Mouse (Mus musculus) left cerebral cortex, postnatal 4 days (tissue): ENCODE results near the gene Snx10. TPM values are rescaled to one million over a fixed set of nuclear protein-coding genes. Genes with fewer than 3 reads are reported as not detected.
A peak's percentile ranks its signal among the peaks of the same experiment; 100 is the strongest.

Experiments
- DNase-seq: peaks from one replicate; pipeline ENCODE4 v3.0.0-alpha.2; 2022
- intact Hi-C: fragments of 180-260 bp; cut with DNase I; formaldehyde crosslinking; loops from one replicate; pipeline ENCODE4 v1.15.1; 2025
- total RNA-seq, 2 experiments: library from RNA; stranded (reverse); gene quantifications; 2 replicates each; pipeline ENCODE4 v1.2.3; 2021

Gene Snx10
- total RNA-seq, 2 experiments from 2014 or later = 89.6 to 97.9 TPM

DNA sequence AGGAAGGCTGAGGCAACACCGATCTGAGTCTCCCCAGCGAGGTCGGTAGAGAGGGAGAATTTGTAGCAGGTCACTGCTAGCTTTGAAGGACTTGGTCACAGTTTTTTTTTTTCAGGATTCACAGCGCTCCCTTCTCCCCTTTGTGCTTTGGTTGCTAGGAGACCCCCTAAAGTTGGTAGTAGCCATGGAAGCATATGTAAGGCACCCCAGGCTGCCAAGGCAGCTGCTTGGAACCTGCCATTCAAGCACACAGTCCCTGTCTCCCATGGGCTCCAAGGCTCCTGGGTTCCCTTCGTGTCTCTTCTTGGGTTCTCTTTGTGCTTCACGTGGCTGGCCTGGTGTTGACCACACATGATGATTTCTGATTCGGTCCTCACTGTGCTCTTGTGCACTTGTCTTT lies 5.8 kb downstream of the Snx10 start:
- intact Hi-C loops = no loop called here

DNA sequence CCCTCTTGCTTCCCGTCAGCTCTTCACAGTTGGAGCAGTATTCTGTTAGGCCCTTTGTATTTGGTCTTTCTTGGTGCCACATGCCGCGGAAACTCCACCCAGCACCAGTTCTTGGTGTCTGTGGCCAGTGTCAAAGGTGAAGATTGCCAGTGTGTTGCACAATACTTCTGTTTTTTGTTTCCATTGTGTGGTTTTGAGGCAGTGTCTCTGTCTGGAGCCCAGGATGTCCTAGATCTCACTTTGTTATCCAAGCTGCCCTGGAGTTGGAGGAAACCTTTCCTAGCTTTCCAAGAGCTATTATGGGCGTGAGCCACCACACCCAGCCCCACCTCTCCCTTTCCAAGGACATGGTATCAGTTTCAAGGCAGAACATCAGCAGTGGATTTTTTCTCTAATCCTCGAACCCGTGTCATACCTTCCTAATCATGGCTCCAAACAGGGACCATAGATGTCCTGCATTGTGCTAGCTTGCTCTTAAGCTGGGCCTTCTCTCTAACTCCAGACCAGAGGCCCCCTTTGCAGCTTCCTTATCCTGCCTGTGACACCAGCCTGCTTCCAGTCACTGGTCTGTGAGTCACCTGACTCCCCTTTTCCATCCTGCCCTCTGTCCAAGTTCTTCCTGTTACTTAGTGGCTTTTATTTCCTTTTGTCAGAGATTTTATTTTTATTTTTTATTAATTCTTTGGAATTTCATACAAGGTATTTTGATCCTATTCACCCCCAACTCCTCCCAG lies 9.9 kb downstream of the Snx10 start:
- DNase-seq = no peak

More for the DNA sequence above, 5.8 kb downstream of the Snx10 start:
- peak; percentile 16 for DNase-seq

DNA sequence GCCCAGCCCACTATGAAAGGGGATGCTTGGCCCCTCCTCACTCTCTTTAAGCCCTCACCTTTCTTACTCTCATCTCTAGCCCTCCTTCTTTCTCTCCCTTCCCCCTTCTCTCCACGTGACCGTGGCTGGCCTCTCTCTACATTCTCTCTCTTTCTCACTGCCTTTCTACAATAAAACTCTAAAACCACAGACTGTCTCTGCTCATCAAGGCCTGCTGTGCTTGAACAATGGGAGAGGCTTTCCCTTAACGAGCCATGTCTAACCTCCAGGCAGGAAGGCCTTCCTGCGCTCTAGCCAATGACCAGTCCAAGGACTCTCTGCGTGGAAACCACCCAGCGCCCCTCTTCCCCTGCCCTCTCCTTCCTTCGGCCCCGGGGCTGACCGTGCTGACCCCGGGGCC lies 11.9 kb downstream of the Snx10 start:
- intact Hi-C loops = no loop called here
- DNase-seq = no peak

More for the DNA sequence above, 9.9 kb downstream of the Snx10 start:
- intact Hi-C loops = no loop called here

- DNase-seq = no peak
- intact Hi-C loops = no loop called here
These were observed 16.8 kb downstream of the Snx10 start for GRCm38 (mm10) chr6:51540525-51540924.

DNA sequence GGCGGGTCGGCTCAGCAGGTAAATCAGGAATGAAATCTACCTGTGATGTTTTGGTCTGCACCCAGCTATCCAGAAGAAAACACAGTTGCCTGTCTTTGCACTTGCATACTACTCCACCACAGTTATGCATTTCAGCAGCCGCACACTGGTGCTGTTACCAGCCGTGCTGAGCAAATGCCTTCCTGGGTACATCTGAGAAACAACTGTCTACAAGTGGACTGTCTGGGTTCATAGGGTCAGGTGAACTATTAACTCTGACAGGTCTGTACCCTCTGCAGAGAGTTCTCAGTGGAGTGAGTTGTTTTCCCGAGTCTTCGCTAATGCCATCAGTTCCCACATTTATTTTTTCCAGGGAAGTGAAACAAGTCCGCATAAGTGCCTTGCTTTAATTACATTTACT lies 17.7 kb downstream of the Snx10 start:
- intact Hi-C loops = no loop called here
- DNase-seq = no peak

GRCm38 (mm10) chr6:51542147-51542546 lies 18.4 kb downstream of the Snx10 start:
- intact Hi-C loops = no loop called here
- no peak for DNase-seq

- intact Hi-C loops = no loop called here
- no peak for DNase-seq
These were observed 20.0 kb downstream of the Snx10 start for GRCm38 (mm10) chr6:51543639-51544117.

DNA sequence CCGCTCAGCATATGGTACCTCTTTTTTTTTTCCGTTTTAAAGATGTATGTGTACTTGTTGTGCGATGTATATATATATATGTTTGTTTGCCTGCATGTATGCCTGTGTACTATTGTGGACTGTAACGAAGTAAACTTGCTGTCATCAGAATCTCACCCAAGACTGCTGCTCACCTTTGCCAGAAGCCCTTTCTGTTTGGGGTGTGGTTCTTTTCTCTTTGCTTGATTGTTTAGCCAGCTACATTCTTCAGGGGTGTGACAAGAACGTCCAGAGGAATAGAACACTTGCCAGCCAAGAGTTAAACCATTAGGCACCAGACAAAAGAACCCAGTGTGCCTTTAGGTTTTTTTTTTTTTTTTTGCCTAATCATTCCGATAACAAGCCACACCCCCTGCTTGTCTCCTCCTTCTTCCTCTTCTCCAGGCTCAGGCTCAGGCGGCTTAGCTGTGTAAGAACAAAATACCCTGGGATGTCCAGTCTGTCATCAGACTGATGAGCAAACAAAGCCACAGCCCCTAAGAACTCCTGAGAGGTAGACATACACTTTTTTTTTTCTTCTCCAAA lies 20.5 kb downstream of the Snx10 start:
- intact Hi-C loops = no loop called here
- DNase-seq = no peak

- no peak for DNase-seq
- intact Hi-C loops = no loop called here
These were observed 21.6 kb downstream of the Snx10 start for GRCm38 (mm10) chr6:51545219-51545859.

DNA sequence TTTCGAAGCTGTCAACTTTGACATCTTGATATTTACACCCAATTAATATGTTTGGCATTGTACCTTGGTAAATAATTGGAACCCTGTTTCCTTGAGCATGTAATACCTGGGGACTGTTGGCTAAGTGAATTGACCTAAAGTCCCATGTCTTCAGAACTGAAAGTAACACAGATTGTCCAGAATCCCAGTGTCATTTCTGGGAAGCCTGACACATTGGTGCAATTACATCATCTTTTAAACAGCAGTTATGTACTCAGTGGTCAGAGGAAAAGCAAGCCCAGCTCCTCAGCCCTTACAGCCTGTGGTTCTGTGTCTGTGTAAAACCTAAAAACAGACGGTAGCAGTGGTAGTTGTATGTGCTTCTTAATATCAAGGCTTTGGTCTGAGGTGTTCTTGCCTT lies 22.4 kb downstream of the Snx10 start:
- DNase-seq = no peak
- intact Hi-C loops = no loop called here

GRCm38 (mm10) chr6:51548757-51549156 lies 25.1 kb downstream of the Snx10 start:
- no peak for DNase-seq
- intact Hi-C loops = no loop called here

DNA sequence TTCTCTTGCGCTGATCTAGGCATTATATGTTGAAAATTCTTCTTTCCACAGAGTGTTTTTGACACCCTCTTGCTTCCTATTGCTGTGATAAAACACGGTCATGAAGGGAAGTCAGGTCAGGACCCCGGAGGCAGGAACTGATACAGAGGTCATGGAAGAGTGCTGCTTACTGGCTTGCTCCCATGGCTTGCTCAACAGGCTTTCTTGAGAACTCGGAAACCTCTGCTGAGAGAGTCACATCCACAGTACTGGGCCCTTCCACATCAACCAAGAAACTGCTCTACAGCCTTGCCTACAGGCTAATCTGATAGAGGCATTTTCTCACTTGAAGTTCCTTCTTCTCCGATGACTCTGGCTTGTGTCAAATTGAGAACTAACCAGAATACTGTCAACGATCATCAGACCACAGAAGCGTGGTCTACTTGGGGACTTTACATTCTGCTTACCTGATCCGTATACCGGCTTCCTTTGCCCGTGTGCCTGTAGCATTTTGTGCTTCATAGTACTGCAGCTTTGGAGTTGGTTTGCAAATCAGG lies 27.6 kb downstream of the Snx10 start:
- DNase-seq = no peak
- intact Hi-C loops = no loop called here

- DNase-seq = no peak
- intact Hi-C loops = no loop called here
These were observed 32.9 kb downstream of the Snx10 start for GRCm38 (mm10) chr6:51556562-51556961.

GRCm38 (mm10) chr6:51558311-51558710 lies 34.6 kb downstream of the Snx10 start:
- intact Hi-C loops = no loop called here
- no peak for DNase-seq

GRCm38 (mm10) chr6:51566771-51567680 lies 43.3 kb downstream of the Snx10 start:
- DNase-seq = peak; percentile 35
- intact Hi-C loops = no loop called here

GRCm38 (mm10) chr6:51569086-51569485 lies 45.4 kb downstream of the Snx10 start:
- DNase-seq = no peak
- intact Hi-C loops = no loop called here

GRCm38 (mm10) chr6:51573136-51573535 lies 49.4 kb downstream of the Snx10 start:
- intact Hi-C loops = no loop called here
- DNase-seq = no peak

- intact Hi-C loops = no loop called here
- no peak for DNase-seq
These were observed 50.4 kb downstream of the Snx10 start for GRCm38 (mm10) chr6:51574132-51574531.

- no peak for DNase-seq
- intact Hi-C loops = loop anchor here (5.0 kb wide), 2 partner anchors 106 to 196 kb away; partner anchors contain the start of gene Cbx3
These were observed 54.7 kb downstream of the Snx10 start for GRCm38 (mm10) chr6:51578415-51578814.

DNA sequence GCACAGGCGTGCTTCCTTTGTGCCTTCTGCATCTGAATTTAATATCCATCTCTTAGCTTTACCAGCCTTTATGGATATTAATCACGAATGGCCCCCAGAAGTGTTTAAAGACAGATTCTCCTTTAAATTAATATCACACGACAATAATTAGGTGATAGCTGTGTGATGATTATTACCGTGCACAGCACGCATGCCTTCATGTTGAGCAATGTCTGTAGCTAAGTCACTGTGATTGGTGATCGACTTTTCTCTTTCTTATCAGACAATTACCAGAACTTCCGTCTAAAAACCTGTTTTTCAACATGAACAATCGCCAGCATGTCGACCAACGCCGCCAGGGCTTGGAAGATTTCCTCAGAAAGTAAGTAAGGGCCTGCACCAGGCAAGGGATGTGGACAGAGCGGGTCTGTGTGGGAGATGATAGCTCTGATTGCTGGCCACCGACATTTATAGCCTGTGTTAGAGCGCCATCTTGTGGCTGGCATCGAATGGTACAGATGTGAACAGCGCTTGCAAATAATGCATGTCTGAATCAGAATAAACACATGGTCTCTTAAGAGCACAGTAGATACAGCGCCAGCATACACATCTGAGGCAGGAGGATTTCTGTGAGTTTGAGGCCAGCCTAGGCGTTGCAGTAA lies 56.5 kb downstream of the Snx10 start:
- DNase-seq = peak; percentile 87
- intact Hi-C loops = loop anchor here (2.0 to 5.0 kb wide), 2 partner anchors 371 to 642 kb away; partner anchors contain the start of gene Hoxa7
